Mouse (Mus musculus) heart, embryonic 12.5 days (tissue): ENCODE measurements around the gene Ttll8. TPM values are rescaled to one million over a fixed set of nuclear protein-coding genes. Genes with fewer than 3 reads are reported as not detected.

Source experiments
- ATAC-seq: fragments of 200-750 bp; cut with Nextera tagmentation; 2 replicates; pipeline ENCODE4 v1.8.0; 2017; ENCODE audit warnings: moderate TSS enrichment, moderate library complexity; ENCODE audit not compliant: insufficient number of reproducible peaks, low FRiP score
- H3K27ac ChIP-seq: fragments of 300-500 bp; sonication (generic); 2 replicates; pipeline ENCODE4 v1.5.1; 2016; ENCODE audit warnings: mild to moderate bottlenecking, moderate library complexity; ENCODE audit not compliant: poor library complexity, severe bottlenecking
- H3K27me3 ChIP-seq: fragments of 300-500 bp; sonication (generic); replicated peaks from 2 replicates; pipeline ENCODE4 v1.6.1; 2016; ENCODE audit warnings: mild to moderate bottlenecking, moderate library complexity
- H3K36me3 ChIP-seq: fragments of 300-500 bp; sonication (generic); 2 replicates; pipeline ENCODE4 v1.6.1; 2016; ENCODE audit warnings: mild to moderate bottlenecking, moderate library complexity
- H3K4me1 ChIP-seq: fragments of 300-500 bp; sonication (generic); replicated peaks from 2 replicates; pipeline ENCODE4 v1.6.1; 2016; ENCODE audit warnings: mild to moderate bottlenecking
- H3K4me2 ChIP-seq: fragments of 300-500 bp; sonication (generic); 2 replicates; pipeline ENCODE4 v1.6.1; 2016; ENCODE audit warnings: mild to moderate bottlenecking, moderate library complexity
- H3K4me3 ChIP-seq: fragments of 300-500 bp; sonication (generic); 2 replicates; pipeline ENCODE4 v1.5.1; 2016; ENCODE audit warnings: mild to moderate bottlenecking
- H3K9ac ChIP-seq: fragments of 300-500 bp; sonication (generic); 2 replicates; pipeline ENCODE4 v1.6.1; 2016; ENCODE audit warnings: mild to moderate bottlenecking, moderate library complexity
- H3K9me3 ChIP-seq: fragments of 300-500 bp; sonication (generic); replicated peaks from 2 replicates; pipeline ENCODE4 v1.6.1; 2016; ENCODE audit warnings: mild to moderate bottlenecking, moderate library complexity
- WGBS: fragments of 180-500 bp; shearing (Covaris S2); methylation state at CpG from one replicate; pipeline ENCODE4 v1.1.7; 2016; 5-methylcytosine and 5-hydroxymethylcytosine counted together
- polyA plus RNA-seq: library from polyadenylated mRNA; unstranded; fragments of >200 nt; fragmentation: Nextera tagmentation; extraction: Ambion mirVana; gene quantifications from 2 replicates; pipeline ENCODE4 v1.2.1, GENCODE M21; 2016

Ttll8 gene
- polyA plus RNA-seq, 1 experiment from 2014 or later: not detected

GRCm38 (mm10) chr15:88866934-88867356, 87.3 kb downstream of the Ttll8 start:
- Histone ChIP-seq H3K9ac (peak overlapping the region; percentile 38; the same call in 1 of the 2 replicates), H3K4me2 (peak overlapping the region; percentile 96), H3K27me3 (no peaks in the 10 kb centered on the region), H3K4me3 (no peak overlapping the region), H3K36me3 (peaks cover 30% of the 10 kb centered on the region), H3K9me3 (no peaks in the 10 kb centered on the region), H3K27ac (peak overlapping the region; percentile 93), H3K4me1 (peaks cover 48% of the 10 kb centered on the region)
- ATAC-seq: no peak
- WGBS: 25% methylated on average over 7 of the region's 7 CpGs

- Histone ChIP-seq H3K4me3 (no peak overlapping the region), H3K9ac (peak overlapping the region; percentile 38; the same call in 1 of the 2 replicates), H3K9me3 (no peaks in the 10 kb centered on the region), H3K36me3 (peaks cover 30% of the 10 kb centered on the region), H3K27ac (peak overlapping the region; percentile 93), H3K4me2 (peak overlapping the region; percentile 96), H3K4me1 (peaks cover 54% of the 10 kb centered on the region), H3K27me3 (no peaks in the 10 kb centered on the region)
- ATAC-seq: no peak
- WGBS: 52% methylated on average over 4 of the region's 4 CpGs
These were observed 88.1 kb downstream of the Ttll8 start for GRCm38 (mm10) chr15:88865888-88866695.

GRCm38 (mm10) chr15:88865061-88865460, 89.2 kb downstream of the Ttll8 start:
- 79% methylated on average over 14 of the region's 14 CpGs for WGBS
- H3K27ac ChIP-seq: peak overlapping the region; percentile 92
- peaks cover 56% of the 10 kb centered on the region for H3K4me1 ChIP-seq
- ATAC-seq: no peak
- peak overlapping the region; percentile 89 for H3K4me3 ChIP-seq
- peak overlapping the region; percentile 96 for H3K4me2 ChIP-seq
- H3K9me3 ChIP-seq: no peaks in the 10 kb centered on the region
- H3K27me3 ChIP-seq: no peaks in the 10 kb centered on the region
- H3K9ac ChIP-seq: peak overlapping the region; percentile 95
- H3K36me3 ChIP-seq: peaks cover 30% of the 10 kb centered on the region

GRCm38 (mm10) chr15:88864270-88865030, 89.8 kb downstream of the Ttll8 start:
- no peaks in the 10 kb centered on the region for H3K27me3 ChIP-seq
- H3K27ac ChIP-seq: peak overlapping the region; percentile 92
- peak overlapping the region; percentile 95 for H3K9ac ChIP-seq
- ATAC-seq: peak; percentile 3; the same call in 1 of the 2 replicates
- WGBS: 33% methylated on average over 22 of the region's 22 CpGs
- H3K4me1 ChIP-seq: peaks cover 58% of the 10 kb centered on the region
- H3K9me3 ChIP-seq: no peaks in the 10 kb centered on the region
- peak overlapping the region; percentile 96 for H3K4me2 ChIP-seq
- H3K4me3 ChIP-seq: peak overlapping the region; percentile 89
- H3K36me3 ChIP-seq: peaks cover 30% of the 10 kb centered on the region

GRCm38 (mm10) chr15:88863695-88864231, 90.5 kb downstream of the Ttll8 start:
- 0% methylated on average over 28 of the region's 39 CpGs for WGBS
- Histone ChIP-seq H3K4me2 (peak overlapping the region; percentile 96), H3K9me3 (no peaks in the 10 kb centered on the region), H3K36me3 (peaks cover 30% of the 10 kb centered on the region), H3K4me3 (peak overlapping the region; percentile 89), H3K9ac (peak overlapping the region; percentile 95), H3K27ac (peak overlapping the region; percentile 92), H3K4me1 (peaks cover 63% of the 10 kb centered on the region), H3K27me3 (no peaks in the 10 kb centered on the region)
- peak; percentile 74 for ATAC-seq

- H3K9me3 ChIP-seq: no peaks in the 10 kb centered on the region
- ATAC-seq: no peak
- peaks cover 30% of the 10 kb centered on the region for H3K36me3 ChIP-seq
- peaks cover 57% of the 10 kb centered on the region for H3K4me1 ChIP-seq
- peak overlapping the region; percentile 96 for H3K4me2 ChIP-seq
- peak overlapping the region; percentile 89 for H3K4me3 ChIP-seq
- under 1% methylated on average over 98 of the region's 98 CpGs for WGBS
- H3K27ac ChIP-seq: peak overlapping the region; percentile 92
- H3K27me3 ChIP-seq: no peaks in the 10 kb centered on the region
- H3K9ac ChIP-seq: peak overlapping the region; percentile 95
These were observed 91.1 kb downstream of the Ttll8 start for GRCm38 (mm10) chr15:88862881-88863694.

- H3K27ac ChIP-seq: peak within 1 kb of the TSS; percentile 92
- H3K4me3 ChIP-seq: peak within 1 kb of the TSS; percentile 89
- peak within 1 kb of the TSS; percentile 96 for H3K4me2 ChIP-seq
- under 1% methylated on average over 107 of the region's 107 CpGs for WGBS
- H3K36me3 ChIP-seq: peaks cover 29% of the 10 kb centered on the region
- peak within 1 kb of the TSS; percentile 95 for H3K9ac ChIP-seq
- peaks cover 46% of the 10 kb centered on the region for H3K4me1 ChIP-seq
- no peaks in the 10 kb centered on the region for H3K27me3 ChIP-seq
- peak; percentile 87 for ATAC-seq
- H3K9me3 ChIP-seq: no peaks in the 10 kb centered on the region
These were observed 92.2 kb downstream of the Ttll8 start, which contains the start of gene Pim3 for GRCm38 (mm10) chr15:88861772-88862622. TSS of gene Pim3 (plus strand) at chr15:88862186.

- no peak overlapping the region for H3K4me2 ChIP-seq
- no peak overlapping the region for H3K9ac ChIP-seq
- H3K27me3 ChIP-seq: no peaks in the 10 kb centered on the region
- H3K36me3 ChIP-seq: peaks cover 18% of the 10 kb centered on the region
- H3K9me3 ChIP-seq: no peaks in the 10 kb centered on the region
- H3K4me3 ChIP-seq: no peak overlapping the region
- no peak overlapping the region for H3K27ac ChIP-seq
- 85% methylated on average over 3 of the region's 3 CpGs for WGBS
- peaks cover 37% of the 10 kb centered on the region for H3K4me1 ChIP-seq
- ATAC-seq: no peak
These were observed 93.4 kb downstream of the Ttll8 start for GRCm38 (mm10) chr15:88860781-88861180.

- Histone ChIP-seq H3K4me2 (no peak overlapping the region), H3K4me1 (peaks cover 37% of the 10 kb centered on the region), H3K9me3 (no peaks in the 10 kb centered on the region), H3K9ac (peak overlapping the region; percentile 38), H3K27me3 (no peaks in the 10 kb centered on the region), H3K27ac (0 out of 2 replicates have a peak overlapping the region, but pooled peaks have one; percentile 2), H3K36me3 (peaks cover 5% of the 10 kb centered on the region), H3K4me3 (no peak overlapping the region)
- WGBS: 59% methylated on average over 8 of the region's 8 CpGs
- no peak for ATAC-seq
These were observed 94.8 kb downstream of the Ttll8 start for GRCm38 (mm10) chr15:88859206-88859970.
